Mouse (Mus musculus): Measurements from ENCODE around the gene Rbpj. TPM values are rescaled to one million over a fixed set of nuclear protein-coding genes. Genes with fewer than 3 reads are reported as not detected.
"Not testable (repeated sequence)": the region's sequence is repeated elsewhere in the genome, so short reads cannot be mapped to it uniquely, and the experiment has no call there.

The Rbpj gene
- total RNA-seq, 2 experiments from 2014 or later, result 56.5 to 69.8 TPM

GRCm38 (mm10) chr5:53546979-53547472 is 81.1 kb downstream of the Rbpj start:
- no peak for DNase-seq (ENCODE audit: low spot score in 2 of 2)

DNA sequence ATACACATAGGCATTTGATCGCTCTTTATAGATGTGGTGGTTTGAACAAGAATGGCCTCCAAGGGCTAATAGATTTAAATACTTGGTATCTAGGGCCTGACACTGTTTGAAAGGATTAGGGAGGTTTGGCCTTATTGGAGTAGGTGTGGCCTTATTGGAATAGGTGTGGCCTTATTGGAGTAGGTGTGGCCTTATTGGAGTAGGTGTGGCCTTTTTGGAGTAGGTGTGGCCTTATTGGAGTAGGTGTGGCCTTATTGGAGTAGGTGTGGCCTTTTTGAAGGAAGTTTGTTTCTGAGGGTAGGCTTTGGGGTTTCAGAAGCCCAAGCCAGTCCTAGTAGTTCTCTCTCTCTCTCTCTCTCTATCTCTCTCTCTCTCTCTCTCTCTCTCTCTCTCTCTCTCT is 84.4 kb downstream of the Rbpj start:
- DNase-seq (ENCODE audit: low spot score in 2 of 2), result not testable (repeated sequence)

GRCm38 (mm10) chr5:53551394-53551793 is 85.4 kb downstream of the Rbpj start:
- no peak for DNase-seq (ENCODE audit: low spot score in 2 of 2)

DNA sequence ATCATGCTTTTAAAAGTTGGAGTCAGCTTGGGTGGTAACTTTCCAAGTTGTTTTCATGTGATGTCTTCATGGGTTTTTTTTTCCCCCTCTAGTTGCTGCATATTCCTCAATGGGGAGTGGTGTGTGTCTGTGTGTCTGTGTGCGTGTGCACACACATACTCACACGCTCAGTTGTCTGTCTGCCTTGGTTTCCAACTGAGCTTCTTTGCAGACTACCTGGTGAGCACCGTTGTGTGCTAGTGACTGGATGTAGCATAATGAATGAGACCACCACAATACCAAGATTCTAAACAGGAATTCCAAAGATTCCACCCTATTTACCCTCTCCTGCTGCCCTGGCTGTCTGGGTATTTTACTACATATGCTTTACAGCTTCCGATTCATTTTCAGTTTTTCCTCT is 86.0 kb downstream of the Rbpj start:
- no peak for DNase-seq (ENCODE audit: low spot score in 2 of 2)

- no peak for DNase-seq (ENCODE audit: low spot score in 2 of 2)
Measured at GRCm38 (mm10) chr5:53553281-53553680, 87.3 kb downstream of the Rbpj start.

DNA sequence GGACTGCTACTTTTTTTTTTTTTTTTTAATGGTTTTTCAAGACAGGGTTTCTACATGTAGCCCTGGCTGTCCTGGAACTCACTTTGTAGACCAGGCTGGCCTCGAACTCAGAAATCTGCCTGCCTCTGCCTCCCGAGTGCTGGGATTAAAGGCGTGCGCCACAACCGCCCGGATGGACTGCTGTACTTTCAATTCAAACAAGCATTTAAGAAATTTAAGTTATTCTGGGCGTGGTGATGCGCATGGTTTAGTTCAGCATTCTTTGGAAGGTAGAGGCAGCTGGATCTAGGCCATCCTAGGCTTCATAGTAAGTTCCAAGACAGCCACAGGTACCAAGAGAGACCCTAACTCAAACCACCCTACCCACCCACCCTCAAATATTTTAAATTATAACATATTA is 88.2 kb downstream of the Rbpj start:
- DNase-seq (ENCODE audit: low spot score in 2 of 2), result no peak

DNA sequence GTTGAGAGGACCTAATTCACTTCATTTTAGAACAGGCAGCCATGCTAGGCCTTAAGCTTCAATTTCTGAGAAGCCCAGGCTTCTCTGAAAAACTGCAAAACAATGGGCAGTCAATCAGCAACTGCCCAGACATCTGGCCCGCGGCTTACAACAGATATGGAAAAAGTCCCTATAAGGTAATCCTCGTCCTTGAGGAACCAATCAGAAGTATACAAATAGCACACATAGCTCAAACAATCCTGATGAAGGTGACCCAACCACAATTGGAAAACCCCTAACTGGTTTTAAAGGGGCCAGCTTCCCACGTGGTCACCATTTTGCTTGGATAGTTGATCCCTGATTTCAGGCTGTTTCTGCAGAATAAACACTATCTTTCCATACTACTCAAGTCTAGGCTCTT is 89.0 kb downstream of the Rbpj start:
- DNase-seq (ENCODE audit: low spot score in 2 of 2), result no peak

- no peak for DNase-seq (ENCODE audit: low spot score in 2 of 2)
Measured at GRCm38 (mm10) chr5:53555474-53555873, 89.5 kb downstream of the Rbpj start.

GRCm38 (mm10) chr5:53555929-53556328 is 90.0 kb downstream of the Rbpj start:
- no peak for DNase-seq (ENCODE audit: low spot score in 2 of 2)

GRCm38 (mm10) chr5:53557544-53558260 is 91.8 kb downstream of the Rbpj start:
- no peak for DNase-seq (ENCODE audit: low spot score in 2 of 2)

GRCm38 (mm10) chr5:53561160-53561559 is 95.2 kb downstream of the Rbpj start:
- DNase-seq (ENCODE audit: low spot score in 2 of 2), result no peak

GRCm38 (mm10) chr5:53564309-53564708 is 98.4 kb downstream of the Rbpj start:
- DNase-seq (ENCODE audit: low spot score in 2 of 2), result no peak

- DNase-seq (ENCODE audit: low spot score in 2 of 2), result no peak
Measured at GRCm38 (mm10) chr5:53565213-53565794, 99.4 kb downstream of the Rbpj start.

DNA sequence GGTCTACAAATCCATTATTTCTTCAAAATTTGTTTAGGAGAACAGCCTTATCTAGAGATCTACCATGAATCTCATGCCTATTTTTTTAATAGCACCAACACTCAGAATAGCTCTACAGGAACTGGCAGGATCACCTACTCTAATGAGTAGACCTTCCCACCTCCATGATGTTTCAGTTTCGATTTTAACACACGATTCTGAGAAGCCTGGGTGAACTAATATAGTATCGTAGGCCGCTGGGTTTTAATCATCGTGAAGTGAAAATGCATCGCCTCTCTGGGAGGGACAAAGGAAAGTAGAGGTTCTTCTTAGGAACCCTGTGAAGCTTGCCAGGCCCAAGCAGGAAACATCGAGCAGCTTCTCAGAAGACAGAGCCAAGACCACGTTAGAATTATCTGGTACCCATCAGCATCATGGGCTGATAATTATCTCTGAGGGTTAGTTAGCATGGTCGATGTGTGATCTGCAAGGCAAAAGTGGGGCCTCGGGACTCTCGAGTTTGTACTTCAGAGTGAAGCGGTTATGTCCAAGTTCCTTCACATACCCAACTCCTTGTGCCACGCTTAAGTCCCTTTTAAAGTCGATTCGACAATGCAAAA is 100.6 kb downstream of the Rbpj start:
- no peak for DNase-seq (ENCODE audit: low spot score in 2 of 2)

GRCm38 (mm10) chr5:53572496-53572895 is 106.5 kb downstream of the Rbpj start:
- no peak for DNase-seq (ENCODE audit: low spot score in 2 of 2)

- no peak for DNase-seq (ENCODE audit: low spot score in 2 of 2)
Measured at GRCm38 (mm10) chr5:53574883-53575442, 109.0 kb downstream of the Rbpj start.

GRCm38 (mm10) chr5:53577272-53577889 is 111.4 kb downstream of the Rbpj start:
- DNase-seq (ENCODE audit: low spot score in 2 of 2), result no peak

DNA sequence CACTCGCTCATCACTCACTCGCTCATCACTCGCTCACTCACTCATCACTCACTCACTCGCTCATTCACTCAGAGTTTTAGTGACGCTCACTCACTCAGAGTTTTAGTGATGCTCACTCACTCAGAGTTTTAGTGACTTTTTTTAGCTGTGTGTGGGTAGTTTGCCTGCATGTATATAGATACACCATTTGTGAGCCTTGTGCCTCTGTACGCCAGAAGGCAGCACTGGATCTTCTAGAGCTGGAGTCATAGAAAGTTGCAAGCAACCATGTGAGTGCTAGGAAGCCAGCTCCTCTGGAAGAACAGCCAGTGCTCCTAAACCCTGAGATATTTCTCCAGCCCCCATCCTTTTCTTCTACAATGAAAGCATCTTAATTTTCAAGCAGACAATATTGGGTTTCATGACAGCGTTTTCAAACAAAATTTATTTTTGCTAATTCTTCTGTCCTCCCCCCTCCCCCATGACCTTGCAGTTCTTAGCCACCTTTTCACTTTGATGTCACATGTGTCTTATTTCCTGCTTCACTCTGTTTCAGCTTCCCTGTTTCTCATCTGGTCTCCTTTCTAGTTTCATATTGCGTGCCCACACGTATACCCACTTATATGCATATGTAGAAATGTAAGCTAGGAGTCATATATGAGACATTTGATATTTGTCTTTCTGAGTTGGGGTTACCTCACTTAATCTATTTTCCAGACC is 118.3 kb downstream of the Rbpj start:
- no peak for DNase-seq (ENCODE audit: low spot score in 2 of 2)

DNA sequence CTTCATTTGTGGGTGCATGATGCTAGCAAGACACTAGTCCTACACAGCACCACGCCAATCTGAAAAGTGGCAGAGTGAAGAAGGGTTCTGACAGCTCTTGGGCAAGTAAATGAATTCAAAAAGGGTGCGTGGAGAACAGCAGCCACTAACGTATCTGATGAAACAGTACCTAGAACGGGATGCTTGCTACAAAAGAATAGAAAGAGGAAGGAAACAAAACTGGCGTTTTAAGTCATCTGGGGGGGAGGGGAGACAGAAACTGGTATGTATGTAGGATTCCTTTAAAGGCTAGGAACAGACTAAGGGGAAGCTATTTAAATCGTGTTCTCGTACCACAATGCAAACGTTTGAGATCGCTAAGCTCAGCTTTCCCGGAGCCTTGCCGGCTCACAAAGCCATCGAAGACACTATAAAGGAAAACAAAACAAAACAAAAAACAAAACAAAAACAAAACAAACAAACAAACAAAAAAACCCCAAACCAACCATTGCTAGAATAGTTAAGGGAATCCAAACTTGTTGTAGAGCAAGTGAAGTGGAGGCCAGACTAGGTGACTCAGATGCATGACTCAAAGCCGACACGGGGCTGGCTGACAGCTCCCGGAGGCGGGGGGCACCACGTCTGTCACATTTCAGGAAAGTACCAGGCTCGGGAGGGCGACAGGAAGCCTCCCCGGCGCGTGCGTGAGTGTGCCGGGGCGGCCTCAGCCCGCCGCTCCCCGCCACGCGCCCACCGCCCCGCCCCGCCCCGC is 122.6 kb downstream of the Rbpj start:
- DNase-seq (ENCODE audit: low spot score in 2 of 2), result no peak
